Mouse (Mus musculus) left cerebral cortex, postnatal 4 days (tissue): ENCODE measurements around the gene Lsm14b. TPM values are rescaled to one million over a fixed set of nuclear protein-coding genes. Genes with fewer than 3 reads are reported as not detected.
A peak's percentile ranks its signal among the peaks of the same experiment; 100 is the strongest.

Experiments used
- DNase-seq: peaks from one replicate; pipeline ENCODE4 v3.0.0-alpha.2; 2022
- intact Hi-C: fragments of 180-260 bp; cut with DNase I; formaldehyde crosslinking; loops from one replicate; pipeline ENCODE4 v1.15.1; 2025
- total RNA-seq, 2 experiments: library from RNA; stranded (reverse); gene quantifications; 2 replicates each; pipeline ENCODE4 v1.2.3; 2021

Lsm14b gene
- total RNA-seq = 100 to 1,000 TPM; 199 to 202 TPM

DNA sequence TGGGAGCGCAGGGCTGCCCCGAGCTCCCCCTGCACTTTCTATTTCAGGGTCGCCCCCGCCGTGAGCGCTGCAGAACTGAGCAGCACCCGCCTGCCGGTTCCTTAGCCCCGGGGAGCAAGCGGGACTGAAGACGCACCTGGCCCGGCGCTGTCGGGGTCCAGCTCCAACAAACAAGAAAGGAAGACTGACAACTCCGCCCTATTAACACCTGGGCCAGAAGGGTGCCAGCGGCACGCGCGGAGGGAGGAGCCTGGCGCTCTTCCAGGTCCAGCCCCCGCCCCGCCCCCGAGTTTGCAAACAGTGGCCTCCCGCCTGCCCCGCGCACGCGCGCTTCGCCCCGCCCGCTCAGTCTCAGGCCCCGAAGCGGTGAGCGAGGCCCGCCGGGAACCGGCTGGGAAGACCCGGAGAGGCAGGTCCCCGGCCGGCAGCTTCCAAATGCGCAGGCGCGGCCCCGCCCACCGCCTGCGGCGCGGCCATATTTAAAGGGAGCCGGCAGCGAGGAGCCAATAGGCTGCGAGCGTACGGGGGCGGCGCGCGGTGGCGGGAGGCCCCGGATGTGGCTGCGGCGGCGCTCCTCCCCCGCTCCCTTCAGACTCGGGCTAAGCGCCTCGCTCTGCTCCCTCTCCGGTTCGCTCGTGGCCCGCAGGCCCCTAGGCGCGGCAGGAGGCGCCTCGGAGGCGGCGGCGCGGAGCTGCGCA lies at the start of gene Lsm14b:
Gene Lsm14b (plus strand): TSS at position 587 of the 698 bp plus-strand sequence.
- intact Hi-C loops = loop anchor here (2.0 to 5.0 kb wide), 2 partner anchors 48 to 107 kb away; partner anchors contain the start of gene Taf4
- peak; percentile 98 for DNase-seq

DNA sequence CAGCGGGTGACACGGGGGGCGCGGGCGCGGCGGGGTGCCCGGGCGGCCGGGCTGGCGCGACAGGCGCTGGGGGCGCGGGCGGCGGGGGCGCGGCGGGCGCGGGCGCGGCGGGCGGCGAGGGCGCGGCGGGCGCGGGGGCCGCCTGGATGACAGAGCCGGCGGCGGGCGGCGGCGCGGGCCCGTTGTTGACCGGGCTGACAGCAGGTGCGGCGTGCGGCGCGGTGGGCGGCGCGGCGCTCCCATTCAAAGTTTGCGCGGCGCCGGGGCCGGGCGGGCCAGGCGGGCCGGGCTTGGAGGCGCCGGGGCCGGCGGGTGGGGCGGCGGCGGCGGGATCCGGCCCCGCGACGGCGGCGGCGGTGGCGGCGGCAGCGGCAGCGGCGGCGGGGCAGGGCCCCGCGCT lies 48.9 kb upstream of the Lsm14b start:
- intact Hi-C loops = loop anchor here (2.0 to 5.0 kb wide), 2 partner anchors 49 to 66 kb away; partner anchors contain the start of genes Lsm14b, Psma7 and Ss18l1
- peak; percentile 21 for DNase-seq

DNA sequence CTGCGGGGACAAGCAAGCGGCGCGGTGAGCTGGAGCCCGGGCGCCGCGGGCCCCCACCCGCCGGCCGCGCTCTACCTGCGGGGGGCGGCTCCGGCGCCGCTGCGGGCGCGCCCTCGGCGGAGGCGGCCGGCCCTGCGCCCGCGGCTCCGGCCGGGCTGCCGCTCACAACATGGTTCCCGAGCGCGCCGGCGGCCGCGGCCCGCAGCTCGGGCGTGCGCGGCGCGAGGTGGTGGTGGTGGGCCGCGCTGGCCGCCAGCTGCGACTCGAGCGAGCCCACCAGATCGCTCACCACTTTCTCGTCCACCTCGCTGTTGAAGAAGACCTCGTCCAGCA lies 48.5 kb upstream of the Lsm14b start:
- intact Hi-C loops = loop anchor here (2.0 to 5.0 kb wide), 2 partner anchors 49 to 66 kb away; partner anchors contain the start of genes Lsm14b, Psma7 and Ss18l1
- no peak for DNase-seq

GRCm38 (mm10) chr2:179976628-179977343 lies 48.0 kb upstream of the Lsm14b start, which contains the start of gene Taf4:
Gene Taf4, minus strand, starts transcription at chr2:179976646.
- DNase-seq = peak; percentile 93
- intact Hi-C loops = loop anchor here (2.0 to 5.0 kb wide), 2 partner anchors 48 to 66 kb away; partner anchors contain the start of genes Lsm14b, Psma7 and Ss18l1

DNA sequence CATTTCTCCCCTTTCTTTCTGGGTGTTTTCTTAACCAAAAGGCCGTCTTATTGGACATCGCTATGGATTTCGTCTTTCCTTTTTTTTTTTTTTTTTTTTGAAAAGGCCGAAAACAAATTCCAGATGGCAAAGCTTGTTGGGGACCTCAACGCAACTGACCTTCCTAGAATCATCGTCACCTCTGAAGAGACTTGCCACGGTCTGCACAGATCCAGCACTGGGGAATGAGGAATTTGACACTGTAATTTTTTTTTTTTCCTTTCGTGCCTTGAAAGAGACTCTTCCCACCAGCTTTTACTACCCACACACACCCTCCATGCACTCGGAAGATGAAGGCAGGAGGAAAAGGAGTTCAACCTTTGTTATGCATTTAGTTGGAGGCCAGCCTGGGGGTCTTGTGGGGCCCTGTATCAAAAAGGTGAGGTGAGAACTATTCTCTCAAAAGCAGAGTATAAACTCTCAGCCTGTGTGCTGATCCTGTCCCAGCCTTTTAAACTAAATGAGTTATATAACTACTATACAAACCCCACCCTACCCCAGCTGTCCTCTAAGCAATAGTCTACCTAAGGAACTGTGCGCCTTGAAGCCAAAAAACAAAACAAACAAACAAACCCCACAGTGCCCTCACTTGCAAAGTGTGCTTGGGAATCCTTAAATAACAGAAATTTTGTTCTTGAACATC lies 47.3 kb upstream of the Lsm14b start:
- intact Hi-C loops = loop anchor here (2.0 to 5.0 kb wide), 2 partner anchors 47 to 65 kb away; partner anchors contain the start of genes Lsm14b, Psma7 and Ss18l1
- no peak for DNase-seq

- intact Hi-C loops = loop anchor here (5.0 kb wide), 1 partner anchor 64 kb away; the partner anchor contains the start of genes Psma7 and Ss18l1
- DNase-seq = no peak
Measured at GRCm38 (mm10) chr2:179978250-179978649, 46.5 kb upstream of the Lsm14b start.

- intact Hi-C loops = loop anchor here (5.0 kb wide), 1 partner anchor 62 kb away; the partner anchor contains the start of genes Psma7 and Ss18l1
- DNase-seq = no peak
Measured at GRCm38 (mm10) chr2:179979836-179980235, 45.0 kb upstream of the Lsm14b start.

DNA sequence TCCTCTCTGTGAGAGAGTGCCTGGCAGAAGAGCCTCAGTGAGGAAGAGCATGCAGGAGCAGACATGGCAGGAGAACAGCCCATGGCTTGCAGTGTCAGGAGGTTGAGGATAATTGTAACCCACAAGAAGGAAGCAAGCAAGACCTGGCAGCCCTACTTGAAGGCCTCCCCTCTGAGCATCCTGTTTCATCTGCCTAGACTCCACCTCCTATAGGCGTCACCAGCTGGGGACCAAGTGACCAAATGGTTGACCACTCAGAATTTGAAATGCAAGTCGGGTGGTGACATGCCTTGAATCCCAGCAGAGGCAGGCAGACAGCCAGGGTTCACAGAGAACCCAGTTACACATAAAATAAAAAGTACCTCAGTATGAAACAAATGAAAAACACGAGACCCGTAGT lies 44.2 kb upstream of the Lsm14b start:
- intact Hi-C loops = no loop called here
- no peak for DNase-seq

- DNase-seq = no peak
- intact Hi-C loops = no loop called here
Measured at GRCm38 (mm10) chr2:179982715-179983114, 42.1 kb upstream of the Lsm14b start.

GRCm38 (mm10) chr2:179984830-179985229 lies 40.0 kb upstream of the Lsm14b start:
- DNase-seq = no peak
- intact Hi-C loops = no loop called here

- intact Hi-C loops = no loop called here
- DNase-seq = no peak
Measured at GRCm38 (mm10) chr2:179985695-179986094, 39.1 kb upstream of the Lsm14b start.

DNA sequence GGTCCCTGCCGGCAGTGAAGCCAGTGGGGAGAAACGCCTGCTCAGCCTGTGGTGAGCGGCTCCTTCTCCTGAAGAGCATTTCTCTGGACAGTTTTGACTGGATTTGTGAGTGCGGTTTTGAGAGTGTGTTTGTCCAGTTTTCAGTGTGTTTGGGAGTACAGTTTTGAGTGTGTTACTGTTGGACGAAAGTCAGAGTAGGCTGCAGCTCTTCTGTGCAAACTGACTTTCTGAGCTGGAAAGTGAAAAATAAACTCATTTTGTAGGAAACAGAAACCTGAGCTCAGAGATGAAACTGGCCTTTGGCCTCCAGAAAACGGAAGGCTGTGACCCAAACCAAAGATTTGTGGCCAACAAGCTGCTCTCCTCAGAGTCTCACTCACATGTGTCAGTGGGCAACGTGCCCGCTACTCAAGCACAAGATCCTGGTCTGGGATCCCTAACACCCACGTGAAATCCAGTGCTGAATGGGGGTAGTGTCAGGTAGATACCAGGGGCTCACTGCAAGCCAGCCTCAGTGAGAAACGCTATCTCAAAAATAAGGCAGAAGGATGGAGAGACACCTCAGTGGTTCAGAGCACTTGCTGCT lies 38.3 kb upstream of the Lsm14b start:
- DNase-seq = no peak
- intact Hi-C loops = no loop called here

GRCm38 (mm10) chr2:179989098-179989497 lies 35.7 kb upstream of the Lsm14b start:
- intact Hi-C loops = no loop called here
- no peak for DNase-seq

- no peak for DNase-seq
- intact Hi-C loops = no loop called here
Measured at GRCm38 (mm10) chr2:179993071-179993470, 31.7 kb upstream of the Lsm14b start.

- intact Hi-C loops = no loop called here
- no peak for DNase-seq
Measured at GRCm38 (mm10) chr2:179998431-179998830, 26.4 kb upstream of the Lsm14b start.

- intact Hi-C loops = no loop called here
- DNase-seq = no peak
Measured at GRCm38 (mm10) chr2:180001635-180002034, 23.2 kb upstream of the Lsm14b start.

DNA sequence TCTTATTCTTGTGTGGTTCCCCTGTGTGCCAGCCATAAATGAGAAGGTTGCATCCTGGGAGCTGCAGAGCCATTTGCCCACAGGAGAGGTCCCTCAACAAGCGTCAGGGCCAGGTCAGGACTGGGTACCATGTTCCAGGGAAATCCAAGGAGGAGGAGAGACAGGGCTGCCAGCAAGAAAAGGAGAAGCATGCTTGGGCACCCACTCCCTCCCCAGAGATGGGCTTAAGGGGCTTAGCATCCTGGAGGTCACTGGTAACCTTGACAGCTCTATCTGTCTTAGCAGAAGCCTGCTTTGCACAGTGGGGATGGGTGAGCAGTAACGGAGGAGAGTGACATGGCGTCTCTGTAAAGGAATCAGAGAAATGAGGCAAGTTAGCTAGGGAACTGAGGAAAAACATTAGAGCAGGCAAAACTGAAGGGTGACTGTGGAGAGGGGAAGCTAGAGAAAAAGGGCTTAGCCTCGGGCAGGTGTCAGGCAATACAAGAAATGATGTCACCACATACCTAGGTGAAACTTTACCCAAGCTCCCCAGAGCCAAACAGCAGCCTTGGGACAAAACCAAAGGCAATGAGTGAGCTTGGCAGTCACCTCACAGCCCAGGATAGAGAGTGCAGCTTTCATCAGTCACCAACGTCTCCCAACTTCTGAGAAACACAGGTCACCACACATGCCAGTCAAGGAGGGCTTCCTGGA lies 19.0 kb upstream of the Lsm14b start:
- no peak for DNase-seq
- intact Hi-C loops = no loop called here

- no peak for DNase-seq
- intact Hi-C loops = no loop called here
Measured at GRCm38 (mm10) chr2:180006352-180007017, 18.3 kb upstream of the Lsm14b start.

DNA sequence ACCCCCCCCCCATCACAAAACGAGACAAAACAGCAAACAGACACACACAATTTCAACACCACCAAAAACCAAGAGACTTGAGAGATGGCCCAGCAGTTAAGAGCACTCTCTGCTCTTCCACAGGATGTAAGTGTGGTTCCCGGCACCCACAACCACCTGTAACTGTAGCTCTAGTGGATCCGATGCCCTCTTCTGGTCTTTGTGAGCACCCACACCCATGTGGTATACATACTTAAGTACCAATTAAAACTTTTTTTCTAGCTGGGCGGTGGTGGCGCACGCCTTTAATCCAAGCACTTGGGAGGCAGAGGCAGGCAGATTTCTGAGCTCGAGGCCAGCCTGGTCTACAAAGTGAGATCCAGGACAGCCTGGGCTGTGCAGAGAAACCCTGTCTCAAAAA lies 14.1 kb upstream of the Lsm14b start:
- no peak for DNase-seq
- intact Hi-C loops = no loop called here

DNA sequence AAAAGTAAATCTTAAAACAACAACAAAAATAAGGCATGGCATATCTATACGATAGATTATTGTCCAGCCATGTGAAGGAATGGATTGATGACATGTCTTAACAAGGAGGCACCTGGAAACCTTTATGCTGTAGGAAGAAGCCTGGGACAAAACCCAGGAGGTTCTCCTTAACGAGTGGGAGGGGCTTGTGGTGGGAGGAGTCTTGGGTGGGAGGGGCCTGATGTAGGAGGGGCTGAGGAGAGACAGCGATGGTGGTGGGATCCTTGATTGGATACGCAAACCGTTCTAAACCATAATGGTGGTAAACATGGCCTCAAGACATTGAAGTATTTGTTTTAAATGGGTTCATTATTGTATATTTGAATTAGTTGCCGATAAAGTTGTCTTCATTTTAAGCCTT lies 13.4 kb upstream of the Lsm14b start:
- no peak for DNase-seq
- intact Hi-C loops = no loop called here
